Mouse (Mus musculus) heart, postnatal 0 days (tissue): ENCODE measurements around the gene Agpat3. TPM values are rescaled to one million over a fixed set of nuclear protein-coding genes. Genes with fewer than 3 reads are reported as not detected.

ENCODE experiments used
- ATAC-seq: fragments of 200-750 bp; cut with Nextera tagmentation; 2 replicates; pipeline ENCODE4 v1.8.0; 2017; ENCODE audit warnings: low read depth, moderate number of reproducible peaks, moderate library complexity; ENCODE audit not compliant: insufficient read depth
- DNase-seq: peaks from one replicate; pipeline ENCODE4 v3.0.0-alpha.2; 2016; ENCODE audit warnings: low spot score
- H3K27ac ChIP-seq: fragments of 300-500 bp; sonication (generic); 2 replicates; pipeline ENCODE4 v1.5.1; 2014; ENCODE audit warnings: low read depth, mild to moderate bottlenecking
- H3K27me3 ChIP-seq: fragments of 300-500 bp; sonication (generic); 2 replicates; pipeline ENCODE4 v1.6.1; 2014; ENCODE audit warnings: low read length, mixed read lengths; ENCODE audit not compliant: control insufficient read depth, insufficient read depth
- H3K36me3 ChIP-seq: fragments of 300-500 bp; sonication (generic); replicated peaks from 2 replicates; pipeline ENCODE4 v1.6.1; 2014; ENCODE audit warnings: low read length, mixed read lengths; ENCODE audit not compliant: control insufficient read depth, insufficient read depth
- H3K4me1 ChIP-seq: fragments of 300-500 bp; sonication (generic); 2 replicates; pipeline ENCODE4 v1.6.1; 2014; ENCODE audit warnings: antibody characterized with exemption; ENCODE audit not compliant: control insufficient read depth, insufficient read depth
- H3K4me2 ChIP-seq: fragments of 300-500 bp; sonication (generic); 2 replicates; pipeline ENCODE4 v1.6.1; 2014; ENCODE audit warnings: low read depth, mild to moderate bottlenecking, low read length, moderate library complexity
- H3K4me3 ChIP-seq: fragments of 300-500 bp; sonication (generic); 2 replicates; pipeline ENCODE4 v1.5.1; 2014; ENCODE audit warnings: low read depth, low read length
- H3K9ac ChIP-seq: fragments of 300-500 bp; sonication (generic); replicated peaks from 2 replicates; pipeline ENCODE4 v1.6.1; 2014; ENCODE audit warnings: low read depth, low read length, mixed read lengths
- H3K9me3 ChIP-seq: fragments of 300-500 bp; sonication (generic); replicated peaks from 2 replicates; pipeline ENCODE4 v1.6.1; 2016; ENCODE audit warnings: low read length; ENCODE audit not compliant: control insufficient read depth
- CTCF ChIP-seq: IDR thresholded peaks from 2 replicates; pipeline ENCODE4 v1.5.1; 2016; ENCODE audit warnings: antibody characterized with exemption, control low read depth, low read depth
- EP300 ChIP-seq: IDR thresholded peaks from 2 replicates; pipeline ENCODE4 v1.6.1; 2016; ENCODE audit warnings: antibody characterized with exemption, low read depth
- WGBS: fragments of 180-500 bp; shearing (Covaris S2); extraction: QIAGEN DNeasy Blood & Tissue Kit; methylation state at CpG from one replicate; pipeline ENCODE4 v1.1.7; 2014; 5-methylcytosine and 5-hydroxymethylcytosine counted together
- polyA plus RNA-seq: library from polyadenylated mRNA; unstranded; fragments of >200 nt; fragmentation: Nextera tagmentation; extraction: Ambion mirVana; gene quantifications from 2 replicates; pipeline ENCODE4 v1.2.1, GENCODE M21; 2015
- total RNA-seq: library from RNA; depleted of rRNA; stranded (reverse); fragments of >200 nt; gene quantifications from 2 replicates; pipeline ENCODE4 v1.2.3, GENCODE M21; 2014; ENCODE audit warnings: low replicate concordance

Gene Agpat3
- total and polyA plus RNA-seq, 2 experiments from 2014 or later: 164 to 182 TPM

DNA sequence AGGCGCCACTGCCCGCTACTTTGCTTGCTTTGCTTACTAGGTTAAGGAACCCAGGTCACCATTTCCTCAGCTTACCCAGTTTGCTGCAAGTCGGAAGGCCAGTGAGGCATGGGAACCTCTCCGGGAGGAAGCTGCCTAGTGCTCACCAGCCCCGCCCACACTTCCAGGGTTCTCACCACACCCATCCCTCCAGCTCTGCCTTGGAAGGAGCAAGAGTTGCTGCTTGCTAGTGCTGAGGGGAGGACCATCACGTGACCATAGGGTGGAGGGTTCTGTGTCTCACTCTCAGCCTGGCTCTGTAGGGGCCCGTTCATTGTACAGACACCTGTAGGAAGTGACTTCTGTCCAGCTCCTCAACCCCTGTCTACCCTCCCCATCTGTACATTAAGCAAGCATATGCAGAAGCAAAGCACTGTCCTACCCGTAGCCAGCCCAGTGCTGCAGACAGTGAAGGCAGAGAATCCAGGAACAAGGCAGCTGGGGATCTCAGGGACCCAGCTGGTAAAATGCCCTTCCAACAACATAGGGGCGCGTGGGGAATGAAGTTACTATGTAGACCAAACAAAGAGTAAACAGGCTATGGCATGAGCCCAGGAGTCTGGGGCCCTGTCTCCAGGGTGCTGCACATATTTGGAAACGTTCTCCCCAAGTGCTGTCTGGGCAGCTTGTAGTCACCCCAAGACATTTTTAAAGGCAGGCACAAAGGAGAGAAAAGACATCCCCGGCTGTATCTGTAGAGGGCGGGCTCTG is 40.2 kb downstream of the Agpat3 start:
- Histone ChIP-seq H3K4me1 (peaks cover 31% of the 10 kb centered on the region), H3K4me2 (no peak overlapping the region), H3K4me3 (no peak overlapping the region), H3K9me3 (no peaks in the 10 kb centered on the region), H3K27me3 (no peaks in the 10 kb centered on the region), H3K36me3 (no peaks in the 10 kb centered on the region), H3K9ac (no peak overlapping the region), H3K27ac (no peak overlapping the region)
- TF ChIP-seq CTCF: no peak
- TF ChIP-seq EP300: no peak
- DNase-seq: no peak
- WGBS: 66% methylated on average over 13 of the region's 13 CpGs
- no peak for ATAC-seq

DNA sequence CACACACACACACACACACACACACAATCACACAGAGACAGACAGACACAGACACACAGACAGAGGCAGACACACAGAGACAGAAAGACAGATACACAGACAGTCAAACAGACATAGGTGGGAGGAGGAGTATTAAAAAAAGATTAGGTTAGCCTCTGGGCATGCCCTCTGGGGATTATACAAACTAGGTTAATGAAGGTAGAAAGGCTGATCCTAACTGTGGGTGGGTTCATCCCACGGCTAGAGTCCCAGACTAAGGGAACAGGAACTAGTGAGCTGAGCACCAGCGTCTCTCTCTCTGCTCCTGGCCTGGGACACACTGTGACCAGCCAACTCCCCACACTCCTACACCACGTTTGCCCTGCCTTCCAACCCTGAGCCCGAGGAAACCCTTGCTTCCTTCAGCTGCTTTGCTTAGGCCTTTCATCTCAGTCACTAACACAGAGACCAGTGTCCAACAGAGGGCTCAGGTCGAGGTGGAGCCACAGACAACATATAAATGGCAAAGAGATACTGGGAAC is 41.5 kb downstream of the Agpat3 start:
- Histone ChIP-seq H3K9ac (no peak overlapping the region), H3K36me3 (no peaks in the 10 kb centered on the region), H3K27me3 (no peaks in the 10 kb centered on the region), H3K27ac (no peak overlapping the region), H3K4me2 (no peak overlapping the region), H3K9me3 (no peaks in the 10 kb centered on the region), H3K4me3 (no peak overlapping the region), H3K4me1 (peaks cover 22% of the 10 kb centered on the region)
- 49% methylated on average over 5 of the region's 5 CpGs for WGBS
- DNase-seq: no peak
- ATAC-seq: no peak
- no peak for TF ChIP-seq EP300
- no peak for TF ChIP-seq CTCF

DNA sequence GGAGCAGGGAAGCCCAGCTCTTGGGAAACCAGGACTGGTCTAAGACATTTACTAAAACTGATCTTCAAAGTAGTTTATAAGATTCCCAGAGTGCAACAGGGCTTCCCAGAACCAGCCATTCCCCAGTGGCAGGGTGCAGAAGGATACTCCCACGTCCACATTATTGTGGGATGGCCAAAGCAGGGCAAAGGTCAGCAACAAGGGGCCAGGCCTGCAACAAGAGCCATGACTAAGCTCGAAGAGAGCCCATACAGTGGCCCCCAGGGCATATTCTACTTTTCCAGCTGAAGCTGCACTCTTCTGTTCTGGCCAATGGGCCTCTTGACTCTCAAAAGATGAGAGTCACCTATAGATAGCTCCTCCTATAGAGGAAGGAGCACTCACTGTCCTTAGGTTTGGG is 43.7 kb downstream of the Agpat3 start:
- no peak overlapping the region for H3K4me3 ChIP-seq
- no peaks in the 10 kb centered on the region for H3K27me3 ChIP-seq
- H3K27ac ChIP-seq: no peak overlapping the region
- H3K9me3 ChIP-seq: no peaks in the 10 kb centered on the region
- H3K4me1 ChIP-seq: peaks cover 22% of the 10 kb centered on the region
- no peak overlapping the region for H3K4me2 ChIP-seq
- ATAC-seq: no peak
- no peaks in the 10 kb centered on the region for H3K36me3 ChIP-seq
- no peak for DNase-seq
- WGBS: 63% methylated on average over 2 of the region's 2 CpGs
- no peak overlapping the region for H3K9ac ChIP-seq
- TF ChIP-seq EP300 (no peak), CTCF (no peak)

DNA sequence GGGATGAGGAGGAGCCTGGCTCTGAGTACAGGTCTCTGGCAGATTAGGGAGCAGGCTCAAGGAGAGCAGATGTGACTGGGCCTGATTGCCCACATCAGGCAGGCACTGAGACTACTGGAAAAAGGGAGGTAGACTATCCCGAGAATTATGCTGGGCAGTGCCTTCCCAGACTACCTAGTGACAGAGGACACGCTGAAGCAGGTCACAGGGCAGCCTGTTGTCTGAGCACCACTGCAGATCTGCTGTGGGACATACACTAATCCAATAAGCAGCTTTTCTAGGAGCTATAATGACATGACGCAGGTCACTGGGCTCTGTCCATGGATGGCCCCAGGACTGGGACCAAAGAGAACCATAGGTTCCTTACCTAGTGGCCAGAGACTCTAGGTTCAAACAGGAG is 44.9 kb downstream of the Agpat3 start:
- DNase-seq (no peak), ATAC-seq (no peak)
- Histone ChIP-seq H3K4me3 (no peak overlapping the region), H3K27ac (no peak overlapping the region), H3K36me3 (no peaks in the 10 kb centered on the region), H3K9me3 (no peaks in the 10 kb centered on the region), H3K27me3 (no peaks in the 10 kb centered on the region), H3K4me1 (peaks cover 22% of the 10 kb centered on the region), H3K4me2 (no peak overlapping the region), H3K9ac (no peak overlapping the region)
- TF ChIP-seq EP300: no peak
- TF ChIP-seq CTCF: no peak
- 89% methylated on average over 3 of the region's 3 CpGs for WGBS

DNA sequence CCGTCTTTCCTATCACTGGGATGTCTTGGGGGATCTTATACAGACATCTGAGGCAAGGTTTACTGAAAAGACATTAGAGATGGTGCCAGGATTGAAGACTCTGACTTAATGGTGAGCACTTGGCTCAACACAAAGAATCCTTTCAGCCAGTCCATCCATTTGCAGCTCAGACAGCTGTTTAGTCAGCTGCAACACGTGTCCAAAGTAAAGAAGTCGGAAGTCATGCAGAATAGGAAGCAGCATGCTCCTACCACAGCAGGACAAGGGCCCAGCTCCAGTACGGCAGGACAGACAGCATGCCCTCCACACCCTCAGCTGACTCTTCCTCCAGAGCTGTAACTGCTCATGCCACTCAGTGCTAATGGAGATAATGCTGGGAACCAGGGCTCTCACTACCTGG is 46.3 kb downstream of the Agpat3 start:
- no peak overlapping the region for H3K4me2 ChIP-seq

More for the DNA sequence above, 46.3 kb downstream of the Agpat3 start:
- Histone ChIP-seq H3K9ac (no peak overlapping the region), H3K27me3 (no peaks in the 10 kb centered on the region), H3K4me1 (peaks cover 15% of the 10 kb centered on the region), H3K36me3 (no peaks in the 10 kb centered on the region), H3K4me3 (no peak overlapping the region), H3K9me3 (no peaks in the 10 kb centered on the region), H3K27ac (no peak overlapping the region)
- no peak for ATAC-seq
- no peak for DNase-seq
- WGBS: 84% methylated on average over 4 of the region's 4 CpGs
- TF ChIP-seq CTCF (no peak), EP300 (no peak)
